Mouse (Mus musculus) right cerebral cortex, adult 18-20 months (tissue): ENCODE data around the gene Tmem121.
"Not testable (repeated sequence)": the region's sequence is repeated elsewhere in the genome, so short reads cannot be mapped to it uniquely, and the experiment has no call there.

Source experiments
- DNase-seq: peaks from one replicate; pipeline ENCODE4 v3.0.0; 2022; ENCODE audit warnings: mixed read lengths

Gene Tmem121

GRCm38 (mm10) chr12:113187584-113188295 is 2.0 kb downstream of the Tmem121 start:
- DNase-seq, result peak; percentile 94

- DNase-seq, result no peak
Observed at GRCm38 (mm10) chr12:113188349-113189055, 2.8 kb downstream of the Tmem121 start.

GRCm38 (mm10) chr12:113193423-113193822 is 7.7 kb downstream of the Tmem121 start:
- DNase-seq, result no peak

GRCm38 (mm10) chr12:113199132-113199531 is 13.4 kb downstream of the Tmem121 start:
- DNase-seq, result not testable (repeated sequence)

GRCm38 (mm10) chr12:113201301-113201700 is 15.6 kb downstream of the Tmem121 start:
- no peak for DNase-seq

GRCm38 (mm10) chr12:113202008-113202407 is 16.3 kb downstream of the Tmem121 start:
- DNase-seq, result no peak

- DNase-seq, result no peak
Observed at GRCm38 (mm10) chr12:113203522-113203921, 17.8 kb downstream of the Tmem121 start.

- DNase-seq, result no peak
Observed at GRCm38 (mm10) chr12:113205251-113205942, 19.7 kb downstream of the Tmem121 start.

- DNase-seq, result no peak
Observed at GRCm38 (mm10) chr12:113207737-113208136, 22.0 kb downstream of the Tmem121 start.

GRCm38 (mm10) chr12:113210586-113211378 is 25.1 kb downstream of the Tmem121 start:
- no peak for DNase-seq

- DNase-seq, result no peak
Observed at GRCm38 (mm10) chr12:113211772-113212171, 26.0 kb downstream of the Tmem121 start.

GRCm38 (mm10) chr12:113212326-113212924 is 26.7 kb downstream of the Tmem121 start:
- no peak for DNase-seq

GRCm38 (mm10) chr12:113213226-113213625 is 27.5 kb downstream of the Tmem121 start:
- DNase-seq, result no peak

- no peak for DNase-seq
Observed at GRCm38 (mm10) chr12:113214072-113214808, 28.5 kb downstream of the Tmem121 start.

- DNase-seq, result no peak
Observed at GRCm38 (mm10) chr12:113214972-113215666, 29.4 kb downstream of the Tmem121 start.

- DNase-seq, result peak; percentile 62
Observed at GRCm38 (mm10) chr12:113215667-113216346, 30.1 kb downstream of the Tmem121 start.

- DNase-seq, result peak; percentile 62
Observed at GRCm38 (mm10) chr12:113217306-113218242, 31.8 kb downstream of the Tmem121 start.

GRCm38 (mm10) chr12:113219867-113220266 is 34.1 kb downstream of the Tmem121 start:
- no peak for DNase-seq

- peak; percentile 67 for DNase-seq
Observed at GRCm38 (mm10) chr12:113220447-113220846, 34.7 kb downstream of the Tmem121 start.
